Mouse (Mus musculus) forebrain, embryonic 10.5 days (tissue): ENCODE measurements at regions not wholly inside any gene's neighbourhood (a gene's known extent, or its start where the extent isn't known, plus 50 kb on each side); places are given as distances from the start of the nearest gene placed in this dataset.

Experiments
- DNase-seq: peaks from one replicate; pipeline ENCODE4 v3.0.0-alpha.2; 2017; ENCODE audit warnings: low spot score; ENCODE audit errors: extremely low spot score
- H3K27ac ChIP-seq: fragments of 300-500 bp; sonication (generic); 2 replicates; pipeline ENCODE4 v1.5.1; 2016; ENCODE audit warnings: mild to moderate bottlenecking
- H3K27me3 ChIP-seq: fragments of 300-500 bp; sonication (generic); 2 replicates; pipeline ENCODE4 v1.6.1; 2016; ENCODE audit warnings: mild to moderate bottlenecking; ENCODE audit not compliant: poor library complexity, severe bottlenecking
- H3K36me3 ChIP-seq: fragments of 300-500 bp; sonication (generic); replicated peaks from 2 replicates; pipeline ENCODE4 v1.6.1; 2016; ENCODE audit warnings: mild to moderate bottlenecking, moderate library complexity
- H3K4me1 ChIP-seq: fragments of 300-500 bp; sonication (generic); 2 replicates; pipeline ENCODE4 v1.6.1; 2016
- H3K4me3 ChIP-seq: fragments of 300-500 bp; sonication (generic); 2 replicates; pipeline ENCODE4 v1.5.1; 2016; ENCODE audit warnings: mild to moderate bottlenecking, moderate library complexity
- H3K9me3 ChIP-seq: fragments of 300-500 bp; sonication (generic); 2 replicates; pipeline ENCODE4 v1.6.1; 2016; ENCODE audit warnings: mild to moderate bottlenecking, moderate library complexity
- WGBS: fragments of 180-500 bp; shearing (Covaris S2); methylation state at CpG from one replicate; pipeline ENCODE4 v1.1.7; 2016; 5-methylcytosine and 5-hydroxymethylcytosine counted together

DNA sequence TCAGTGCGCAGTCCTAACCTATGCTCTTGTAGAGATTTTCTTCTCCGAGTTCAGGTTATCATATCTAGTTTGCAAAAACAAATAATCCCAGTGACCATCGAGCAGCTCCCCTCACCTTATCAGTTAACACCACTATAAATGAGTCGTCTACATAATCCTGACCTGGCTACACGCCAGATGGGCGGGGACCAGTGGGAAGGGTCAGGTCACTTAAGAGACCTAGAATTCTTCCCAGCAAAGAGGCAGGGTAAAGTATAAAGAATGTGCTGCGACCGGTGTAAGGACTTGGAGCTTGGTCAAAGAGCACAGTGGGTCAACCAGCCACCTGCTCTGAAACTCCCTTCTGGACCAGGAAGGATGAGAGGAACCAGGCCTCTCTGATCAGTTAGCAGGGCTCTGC lies 102.0 kb upstream of the 1700020N01Rik start:
- no peaks in the 10 kb centered on the region for H3K9me3 ChIP-seq
- peaks cover 27% of the 10 kb centered on the region for H3K4me1 ChIP-seq
- no peak for DNase-seq
- H3K4me3 ChIP-seq: no peak overlapping the region
- peaks cover 11% of the 10 kb centered on the region; the same call in 1 of the 2 replicates for H3K27me3 ChIP-seq
- WGBS: 85% methylated on average over 8 of the region's 8 CpGs
- H3K36me3 ChIP-seq: no peaks in the 10 kb centered on the region
- no peak overlapping the region for H3K27ac ChIP-seq

DNA sequence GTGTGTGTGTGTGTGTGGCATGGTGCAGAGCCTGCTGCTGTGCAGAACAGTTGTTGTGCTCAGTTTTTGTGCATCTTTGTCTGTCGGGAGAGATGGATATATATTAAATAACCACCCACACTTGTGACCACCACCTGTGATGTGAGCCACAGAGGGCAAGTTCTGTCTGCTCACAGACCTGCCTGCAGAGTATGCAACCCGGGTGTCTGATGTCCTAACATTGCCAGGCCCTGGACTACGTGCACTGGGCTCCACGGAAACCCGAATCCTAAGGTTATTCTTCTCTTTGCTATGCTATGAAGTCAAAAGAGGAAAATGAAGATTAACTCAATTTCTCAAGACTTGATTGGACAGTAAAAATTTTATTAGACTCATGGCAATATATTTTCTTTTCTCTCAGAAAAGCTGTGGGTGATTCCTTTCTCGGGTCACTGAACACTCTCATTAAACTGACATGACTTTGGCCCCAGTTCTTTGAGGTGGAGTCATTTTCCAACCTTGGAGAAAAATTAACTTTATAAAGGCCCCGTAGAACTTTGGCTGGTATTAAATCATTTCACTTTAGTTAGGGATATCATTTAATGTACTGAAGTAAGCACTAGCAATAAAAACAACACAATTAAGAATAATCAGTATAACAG lies 100.6 kb upstream of the 1700020N01Rik start:
- DNase-seq: no peak
- peaks cover 27% of the 10 kb centered on the region for H3K4me1 ChIP-seq
- no peak overlapping the region for H3K27ac ChIP-seq
- no peak overlapping the region for H3K4me3 ChIP-seq
- no peaks in the 10 kb centered on the region for H3K36me3 ChIP-seq
- no peaks in the 10 kb centered on the region for H3K9me3 ChIP-seq
- H3K27me3 ChIP-seq: peaks cover 11% of the 10 kb centered on the region; the same call in 1 of the 2 replicates
- WGBS: 71% methylated on average over 7 of the region's 7 CpGs

DNA sequence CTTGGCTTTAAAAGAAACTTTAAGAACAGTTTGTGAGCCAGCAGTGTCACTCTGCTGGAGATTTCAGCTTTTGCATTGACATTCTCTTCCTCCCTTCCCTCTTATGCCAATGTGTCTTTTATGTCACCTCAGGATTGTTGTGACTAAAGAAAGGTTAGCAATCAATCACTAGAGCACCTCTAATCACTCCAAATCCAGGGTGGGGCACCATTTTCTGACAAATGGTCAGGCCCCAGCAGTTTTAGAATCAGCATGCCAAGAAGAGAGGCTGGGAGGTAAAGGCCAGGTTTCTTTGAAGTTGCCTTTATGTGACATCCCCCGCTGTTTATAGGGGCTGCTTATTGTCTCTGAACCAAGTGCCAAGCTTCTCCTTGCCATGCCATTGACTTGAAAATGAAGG lies 98.4 kb upstream of the 1700020N01Rik start:
- no peak overlapping the region for H3K27ac ChIP-seq
- WGBS: 25% methylated on average over 1 of the region's 1 CpGs
- no peak for DNase-seq
- peaks cover 11% of the 10 kb centered on the region for H3K27me3 ChIP-seq
- no peak overlapping the region for H3K4me3 ChIP-seq
- peaks cover 27% of the 10 kb centered on the region for H3K4me1 ChIP-seq
- no peaks in the 10 kb centered on the region for H3K9me3 ChIP-seq
- no peaks in the 10 kb centered on the region for H3K36me3 ChIP-seq

DNA sequence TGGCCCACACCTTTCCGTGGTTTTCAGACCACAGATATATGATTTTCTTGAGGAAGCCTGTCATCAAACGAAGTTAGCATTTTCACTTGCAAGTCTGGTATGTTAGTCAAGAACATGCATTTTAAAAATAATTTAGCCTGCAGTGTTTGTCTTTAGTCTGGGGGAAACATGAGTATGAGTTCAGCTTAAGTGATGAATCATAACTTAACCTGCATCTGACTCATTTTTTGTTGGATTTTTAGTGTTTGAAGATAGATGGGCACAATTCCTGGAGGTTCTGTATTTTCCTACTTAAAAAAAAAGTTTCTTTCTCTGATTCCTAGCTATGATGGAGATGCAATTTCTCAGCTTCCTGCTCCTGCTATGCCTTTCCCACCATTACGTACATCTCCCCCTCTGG lies 95.8 kb upstream of the 1700020N01Rik start:
- H3K4me1 ChIP-seq: peaks cover 24% of the 10 kb centered on the region
- no peak overlapping the region for H3K27ac ChIP-seq
- no peaks in the 10 kb centered on the region for H3K36me3 ChIP-seq
- no peak for DNase-seq
- no peak overlapping the region for H3K4me3 ChIP-seq
- H3K27me3 ChIP-seq: no peaks in the 10 kb centered on the region; the same call in 1 of the 2 replicates
- WGBS: 91% methylated on average over 3 of the region's 3 CpGs
- no peaks in the 10 kb centered on the region for H3K9me3 ChIP-seq

DNA sequence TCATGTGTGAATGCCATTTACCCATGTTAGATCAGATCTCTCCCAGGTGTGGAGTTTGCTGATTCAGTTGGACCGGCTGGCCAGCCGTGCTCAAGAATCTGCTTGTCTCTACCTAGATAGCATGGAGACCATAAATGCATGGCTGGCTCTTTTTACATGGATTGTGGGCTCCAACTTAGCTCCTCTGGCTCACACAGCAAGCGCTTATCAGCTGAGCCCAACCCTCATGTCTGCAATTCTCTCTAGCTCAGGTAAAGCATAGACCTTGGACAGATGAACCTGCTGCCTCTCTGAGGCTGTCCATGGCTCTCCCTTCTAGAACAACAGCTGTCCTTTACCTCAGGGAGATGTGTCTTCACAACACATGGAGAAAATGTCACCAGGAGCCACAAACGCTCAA lies 94.8 kb upstream of the 1700020N01Rik start:
- no peaks in the 10 kb centered on the region for H3K36me3 ChIP-seq
- WGBS: 91% methylated on average over 4 of the region's 4 CpGs

DNA sequence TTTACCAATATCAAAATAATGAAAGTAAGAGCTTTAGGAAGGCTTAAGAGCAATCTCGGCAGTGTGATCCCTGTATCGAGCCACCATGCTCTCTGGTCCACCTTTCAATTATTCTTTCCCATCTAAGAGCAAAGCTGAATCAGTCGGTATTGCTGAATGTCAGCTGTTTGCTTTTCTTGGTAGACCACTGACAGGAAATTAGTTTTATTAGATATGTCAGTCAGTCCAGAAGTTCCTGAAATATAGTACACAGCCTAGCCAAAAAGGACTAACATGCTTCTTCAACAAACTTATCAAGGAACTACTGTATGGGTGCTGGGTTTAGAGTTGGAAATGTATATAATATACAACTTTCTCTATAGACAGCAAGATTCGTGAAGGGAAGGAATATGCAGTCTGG lies 91.3 kb upstream of the 1700020N01Rik start:
- 88% methylated on average over 4 of the region's 4 CpGs for WGBS
- Histone ChIP-seq H3K9me3 (no peaks in the 10 kb centered on the region), H3K27me3 (no peaks in the 10 kb centered on the region; the same call in 1 of the 2 replicates), H3K4me3 (no peak overlapping the region), H3K27ac (no peak overlapping the region), H3K4me1 (no peaks in the 10 kb centered on the region), H3K36me3 (no peaks in the 10 kb centered on the region)
- no peak for DNase-seq

More for the DNA sequence above, 94.8 kb upstream of the 1700020N01Rik start:
- no peaks in the 10 kb centered on the region; the same call in 1 of the 2 replicates for H3K27me3 ChIP-seq
- H3K4me1 ChIP-seq: peaks cover 17% of the 10 kb centered on the region; the same call in 1 of the 2 replicates
- DNase-seq: no peak
- H3K9me3 ChIP-seq: no peaks in the 10 kb centered on the region
- H3K27ac ChIP-seq: no peak overlapping the region
- H3K4me3 ChIP-seq: no peak overlapping the region

DNA sequence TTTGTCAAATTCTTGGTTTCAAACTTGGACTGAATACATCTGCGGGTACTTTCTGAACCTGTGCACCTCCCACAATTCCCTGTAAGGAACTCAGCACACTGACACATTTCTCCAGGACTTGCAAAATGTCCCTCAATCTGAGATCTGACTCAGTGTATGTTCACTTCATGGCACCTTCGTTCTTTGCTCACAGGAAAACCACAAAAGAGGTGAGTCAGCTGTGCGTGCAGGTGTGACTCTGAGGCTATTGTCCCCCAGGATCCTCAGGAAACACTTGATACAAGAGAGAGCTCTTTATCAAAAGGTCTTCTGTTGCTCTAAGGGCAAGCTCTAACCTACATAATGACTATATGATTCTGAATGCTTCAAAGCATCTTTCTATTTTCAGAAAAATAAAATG lies 88.5 kb upstream of the 1700020N01Rik start:
- H3K4me3 ChIP-seq: no peak overlapping the region
- H3K36me3 ChIP-seq: no peaks in the 10 kb centered on the region
- no peaks in the 10 kb centered on the region for H3K4me1 ChIP-seq
- H3K9me3 ChIP-seq: no peaks in the 10 kb centered on the region; the same call in 1 of the 2 replicates
- H3K27ac ChIP-seq: no peak overlapping the region
- no peak for DNase-seq
- WGBS: 88% methylated on average over 3 of the region's 3 CpGs
- no peaks in the 10 kb centered on the region for H3K27me3 ChIP-seq

DNA sequence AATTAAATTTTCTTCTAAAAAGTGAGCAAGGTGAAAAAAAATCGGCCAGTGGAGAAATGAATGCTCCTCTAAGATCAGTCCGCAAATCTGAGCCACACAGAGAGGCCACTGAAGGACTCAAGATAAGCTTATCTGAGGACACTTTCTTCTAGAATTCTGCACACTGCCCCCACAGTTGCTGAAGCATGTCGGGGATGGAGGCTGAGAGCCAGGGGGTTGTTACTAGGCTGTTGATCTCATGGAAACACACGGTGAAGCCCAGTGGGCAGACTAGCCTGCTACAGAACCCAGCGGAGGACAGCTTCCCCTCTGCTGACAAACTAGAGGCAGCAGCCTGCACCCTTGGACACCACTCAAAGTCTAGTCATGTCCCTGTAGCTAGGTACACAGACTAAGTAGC lies 81.6 kb upstream of the 1700020N01Rik start:
- no peak overlapping the region for H3K4me3 ChIP-seq
- H3K9me3 ChIP-seq: no peaks in the 10 kb centered on the region; the same call in 1 of the 2 replicates
- H3K36me3 ChIP-seq: no peaks in the 10 kb centered on the region
- no peak overlapping the region for H3K27ac ChIP-seq
- H3K27me3 ChIP-seq: no peaks in the 10 kb centered on the region
- no peak for DNase-seq
- H3K4me1 ChIP-seq: no peaks in the 10 kb centered on the region
- 72% methylated on average over 5 of the region's 5 CpGs for WGBS

DNA sequence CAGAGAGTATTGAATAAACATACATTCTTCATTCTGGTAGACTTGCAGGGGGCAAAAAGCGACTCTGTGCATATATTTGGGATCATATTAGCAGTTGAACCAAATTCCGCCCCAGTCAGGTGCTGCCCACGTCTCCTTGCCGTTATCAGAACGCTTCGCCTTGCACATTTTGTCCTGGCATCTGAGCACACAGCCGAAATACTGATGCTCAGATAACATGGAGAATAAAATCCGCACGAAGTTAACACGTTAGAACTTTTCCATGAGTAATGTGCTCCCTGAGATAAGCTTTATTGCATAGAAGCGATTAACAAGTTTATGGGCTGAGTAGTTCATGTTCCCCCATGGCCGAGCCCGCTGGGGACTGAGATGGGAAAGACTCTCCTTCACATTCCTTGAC lies 80.5 kb upstream of the 1700020N01Rik start:
- DNase-seq: no peak
- Histone ChIP-seq H3K36me3 (no peaks in the 10 kb centered on the region), H3K9me3 (no peaks in the 10 kb centered on the region), H3K27me3 (no peaks in the 10 kb centered on the region), H3K27ac (no peak overlapping the region), H3K4me3 (no peak overlapping the region), H3K4me1 (no peaks in the 10 kb centered on the region)
- WGBS: 95% methylated on average over 13 of the region's 13 CpGs

DNA sequence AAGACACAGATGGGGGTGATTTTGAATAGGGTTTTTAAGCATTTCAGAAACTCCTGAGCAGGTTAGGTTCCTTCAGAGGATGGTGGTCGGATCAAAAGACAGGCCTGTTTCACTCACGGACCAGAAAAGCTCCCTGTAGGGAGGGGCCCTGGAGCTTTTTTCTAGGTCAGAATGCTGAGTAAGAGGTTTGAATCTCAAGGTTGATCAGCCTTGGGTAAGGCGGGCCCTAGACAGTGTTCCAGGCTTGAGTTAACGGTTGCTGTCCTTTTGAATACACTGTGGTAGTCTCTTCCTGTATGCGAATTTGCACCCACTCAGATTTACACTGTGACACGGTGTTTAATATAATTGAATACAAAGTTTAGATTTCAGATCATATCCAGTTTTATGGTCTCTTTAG lies 75.2 kb upstream of the 1700020N01Rik start:
- 91% methylated on average over 6 of the region's 6 CpGs for WGBS
- no peak for DNase-seq
- H3K4me1 ChIP-seq: no peaks in the 10 kb centered on the region

DNA sequence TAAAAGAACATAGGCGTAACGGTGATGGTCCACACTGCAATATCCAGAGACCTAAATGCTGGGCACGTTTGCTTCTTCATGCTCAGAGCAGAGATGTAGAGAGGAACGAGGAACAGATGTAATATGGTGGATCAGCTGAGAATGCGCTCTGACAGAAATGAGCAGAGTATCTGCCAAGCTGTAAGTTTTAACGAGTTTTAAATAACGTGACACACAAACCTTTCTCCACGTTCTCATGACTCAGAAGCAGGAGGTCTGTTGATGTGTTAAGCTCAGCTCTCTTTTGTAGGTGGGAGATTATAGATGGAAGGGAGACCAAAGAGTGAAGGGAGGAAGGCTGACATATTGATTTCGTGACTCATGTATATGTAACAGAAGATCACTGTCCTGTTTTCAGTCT lies 72.1 kb upstream of the 1700020N01Rik start:
- H3K27ac ChIP-seq: no peak overlapping the region
- H3K4me3 ChIP-seq: no peak overlapping the region
- H3K27me3 ChIP-seq: no peaks in the 10 kb centered on the region
- WGBS: 90% methylated on average over 9 of the region's 9 CpGs
- no peaks in the 10 kb centered on the region for H3K9me3 ChIP-seq
- no peak for DNase-seq
- H3K36me3 ChIP-seq: no peaks in the 10 kb centered on the region
- H3K4me1 ChIP-seq: peaks cover 5% of the 10 kb centered on the region

More for the DNA sequence above, 75.2 kb upstream of the 1700020N01Rik start:
- no peaks in the 10 kb centered on the region for H3K27me3 ChIP-seq
- no peak overlapping the region for H3K27ac ChIP-seq
- H3K4me3 ChIP-seq: no peak overlapping the region
- no peaks in the 10 kb centered on the region for H3K9me3 ChIP-seq
- no peaks in the 10 kb centered on the region for H3K36me3 ChIP-seq

DNA sequence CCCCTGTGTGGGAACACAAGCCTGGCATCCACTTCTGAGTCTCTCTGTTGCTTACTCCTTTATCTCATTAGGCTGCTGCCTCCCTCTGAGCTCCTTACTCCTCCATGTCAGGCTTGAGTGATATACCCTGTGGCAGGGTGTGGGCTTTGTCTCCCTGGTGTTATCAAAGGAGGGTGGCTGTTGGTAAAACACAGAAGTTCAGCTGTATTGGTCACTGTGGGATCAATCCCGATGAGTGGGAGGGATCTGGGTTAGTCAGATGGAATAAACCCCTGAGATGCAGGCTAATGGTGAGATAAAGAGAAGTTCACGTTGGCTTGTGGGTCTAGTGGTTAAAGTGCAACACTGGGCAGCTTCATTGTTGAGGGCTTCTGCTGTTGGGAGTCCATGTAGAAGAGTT lies 67.4 kb upstream of the 1700020N01Rik start:
- peaks cover 11% of the 10 kb centered on the region for H3K4me1 ChIP-seq
- DNase-seq: no peak
- H3K4me3 ChIP-seq: no peak overlapping the region
- no peaks in the 10 kb centered on the region for H3K9me3 ChIP-seq
- H3K27ac ChIP-seq: 0 out of 2 replicates have a peak overlapping the region, but pooled peaks have one; percentile 48
- WGBS: 66% methylated on average over 2 of the region's 2 CpGs
- H3K36me3 ChIP-seq: no peaks in the 10 kb centered on the region
- H3K27me3 ChIP-seq: no peaks in the 10 kb centered on the region

DNA sequence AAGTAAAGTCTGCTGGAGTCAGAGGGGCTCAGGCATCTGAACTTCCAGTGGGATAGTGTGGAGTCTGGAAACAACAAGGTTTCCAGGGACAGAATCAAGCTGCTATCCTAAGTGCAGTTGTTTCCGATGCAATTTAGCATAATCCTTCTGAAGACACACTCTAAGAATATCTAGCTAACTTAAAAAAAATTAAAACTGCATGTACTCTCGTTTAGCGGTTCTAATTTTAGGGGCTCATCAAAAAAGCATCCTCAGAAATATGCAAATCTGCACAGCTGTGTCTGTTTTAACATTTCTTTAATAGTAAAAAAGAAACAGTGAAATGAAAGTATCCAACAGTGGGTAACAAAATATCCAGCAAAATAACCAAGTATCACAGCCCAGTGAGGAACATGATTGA lies 64.5 kb upstream of the 1700020N01Rik start:
- DNase-seq: no peak
- 96% methylated on average over 3 of the region's 3 CpGs for WGBS
- Histone ChIP-seq H3K27me3 (no peaks in the 10 kb centered on the region), H3K4me3 (no peak overlapping the region), H3K9me3 (no peaks in the 10 kb centered on the region), H3K27ac (no peak overlapping the region), H3K4me1 (peaks cover 11% of the 10 kb centered on the region), H3K36me3 (no peaks in the 10 kb centered on the region)
